Mouse (Mus musculus) kidney, embryonic 14.5 days (tissue): ENCODE measurements around the gene Olfr615. TPM values are rescaled to one million over a fixed set of nuclear protein-coding genes. Genes with fewer than 3 reads are reported as not detected.
"Not testable (repeated sequence)": the region's sequence is repeated elsewhere in the genome, so short reads cannot be mapped to it uniquely, and the experiment has no call there.

Source experiments
- ATAC-seq: fragments of 200-750 bp; cut with Nextera tagmentation; 2 replicates; pipeline ENCODE4 v1.8.0; 2017; ENCODE audit warnings: moderate number of reproducible peaks, mild to moderate bottlenecking, moderate TSS enrichment, moderate library complexity; ENCODE audit not compliant: low FRiP score, low TSS enrichment
- H3K27ac ChIP-seq: fragments of 300-500 bp; sonication (generic); 2 replicates; pipeline ENCODE4 v1.5.1; 2014; ENCODE audit warnings: low read depth, mild to moderate bottlenecking, low read length, moderate library complexity, mixed read lengths
- H3K27me3 ChIP-seq: fragments of 300-500 bp; sonication (generic); 2 replicates; pipeline ENCODE4 v1.6.1; 2014; ENCODE audit warnings: mild to moderate bottlenecking, low read length; ENCODE audit not compliant: control insufficient read depth, insufficient read depth
- H3K36me3 ChIP-seq: fragments of 300-500 bp; sonication (generic); 2 replicates; pipeline ENCODE4 v1.6.1; 2014; ENCODE audit warnings: low read length, mixed read lengths; ENCODE audit not compliant: control insufficient read depth, insufficient read depth
- H3K4me1 ChIP-seq: fragments of 300-500 bp; sonication (generic); 2 replicates; pipeline ENCODE4 v1.6.1; 2014; ENCODE audit warnings: low read length, mixed read lengths; ENCODE audit not compliant: control insufficient read depth, insufficient read depth
- H3K4me2 ChIP-seq: fragments of 300-500 bp; sonication (generic); replicated peaks from 2 replicates; pipeline ENCODE4 v1.6.1; 2014; ENCODE audit warnings: low read depth, mild to moderate bottlenecking, low read length
- H3K4me3 ChIP-seq: fragments of 300-500 bp; sonication (generic); 2 replicates; pipeline ENCODE4 v1.5.1; 2014; ENCODE audit warnings: mild to moderate bottlenecking, low read length
- H3K9ac ChIP-seq: fragments of 300-500 bp; sonication (generic); 2 replicates; pipeline ENCODE4 v1.6.1; 2014; ENCODE audit warnings: low read depth, mild to moderate bottlenecking, low read length, moderate library complexity
- H3K9me3 ChIP-seq: fragments of 300-500 bp; sonication (generic); 2 replicates; pipeline ENCODE4 v1.6.1; 2016; ENCODE audit warnings: low read length; ENCODE audit not compliant: control insufficient read depth
- WGBS: fragments of 180-500 bp; shearing (Covaris S2); extraction: QIAGEN DNeasy Blood & Tissue Kit; methylation state at CpG from one replicate; pipeline ENCODE4 v1.1.7; 2014; 5-methylcytosine and 5-hydroxymethylcytosine counted together
- polyA plus RNA-seq: library from polyadenylated mRNA; unstranded; fragments of >200 nt; fragmentation: Nextera tagmentation; extraction: Ambion mirVana; gene quantifications from 2 replicates; pipeline ENCODE4 v1.2.1, GENCODE M21; 2014

Gene Olfr615
- polyA plus RNA-seq: not detected in 2 replicates

GRCm38 (mm10) chr7:103555779-103556178 lies at the start of gene Olfr615:
Gene Olfr615 (plus strand): TSS chr7:103556079.
- Histone ChIP-seq H3K27ac (no peak within 1 kb of the TSS), H3K4me1 (no peaks in the 10 kb centered on the region), H3K9me3 (no peaks in the 10 kb centered on the region), H3K4me2 (no peak within 1 kb of the TSS), H3K27me3 (no peaks in the 10 kb centered on the region), H3K9ac (no peak within 1 kb of the TSS), H3K4me3 (no peak within 1 kb of the TSS), H3K36me3 (no peaks in the 10 kb centered on the region)
- ATAC-seq: no peak
- 80% methylated on average over 2 of the region's 2 CpGs for whole genome bisulfite sequencing

GRCm38 (mm10) chr7:103512022-103512421 lies 43.9 kb upstream of the Olfr615 start, which contains the start of gene Olfr610:
Gene Olfr610 (minus strand): TSS chr7:103512122.
- Histone ChIP-seq H3K4me1 (no peaks in the 10 kb centered on the region), H3K27me3 (no peaks in the 10 kb centered on the region), H3K36me3 (no peaks in the 10 kb centered on the region), H3K4me2 (no peak within 1 kb of the TSS), H3K9me3 (no peaks in the 10 kb centered on the region), H3K9ac (no peak within 1 kb of the TSS), H3K27ac (no peak within 1 kb of the TSS), H3K4me3 (no peak within 1 kb of the TSS)
- ATAC-seq: no peak
- WGBS: 86% methylated on average over 2 of the region's 2 CpGs

GRCm38 (mm10) chr7:103520746-103521145 lies 35.1 kb upstream of the Olfr615 start, which contains the start of gene Olfr611:
Gene Olfr611 (minus strand): TSS chr7:103520846.
- not testable (repeated sequence) for H3K36me3 ChIP-seq, H3K9me3 ChIP-seq, H3K4me1 ChIP-seq, ATAC-seq, H3K27me3 ChIP-seq, H3K4me2 ChIP-seq, H3K4me3 ChIP-seq, H3K27ac ChIP-seq, H3K9ac ChIP-seq
- 71% methylated on average over 1 of the region's 1 CpGs for WGBS

GRCm38 (mm10) chr7:103542617-103543016 lies 13.3 kb upstream of the Olfr615 start, which contains the start of gene Olfr612:
Gene Olfr612 (minus strand): TSS chr7:103542717.
- H3K4me2 ChIP-seq, H3K27me3 ChIP-seq, H3K4me1 ChIP-seq, ATAC-seq, H3K4me3 ChIP-seq, H3K36me3 ChIP-seq, H3K9ac ChIP-seq, H3K27ac ChIP-seq, H3K9me3 ChIP-seq: not testable (repeated sequence)
- 84% methylated on average over 2 of the region's 2 CpGs for WGBS

- Histone ChIP-seq H3K4me3 (no peak within 1 kb of the TSS), H3K27ac (no peak within 1 kb of the TSS), H3K9me3 (no peaks in the 10 kb centered on the region), H3K4me1 (no peaks in the 10 kb centered on the region), H3K4me2 (no peak within 1 kb of the TSS), H3K9ac (no peak within 1 kb of the TSS), H3K36me3 (no peaks in the 10 kb centered on the region), H3K27me3 (no peaks in the 10 kb centered on the region)
- WGBS: 80% methylated on average over 2 of the region's 2 CpGs
- ATAC-seq: no peak
Measured at GRCm38 (mm10) chr7:103547774-103548173, 8.1 kb upstream of the Olfr615 start, which contains the start of gene Olfr613. Gene Olfr613 (plus strand): TSS chr7:103548074.

- ATAC-seq: no peak
- H3K4me2 ChIP-seq: no peak within 1 kb of the TSS
Measured at GRCm38 (mm10) chr7:103569043-103569442, 13.2 kb downstream of the Olfr615 start, which contains the start of gene Olfr616. Gene Olfr616 (minus strand): TSS chr7:103569143.

GRCm38 (mm10) chr7:103572761-103573160 lies 16.9 kb downstream of the Olfr615 start, which contains the start of gene Olfr617:
Gene Olfr617 (plus strand): TSS chr7:103573061.
- 94% methylated on average over 1 of the region's 1 CpGs for WGBS
- Histone ChIP-seq H3K4me3 (no peak within 1 kb of the TSS), H3K27me3 (no peaks in the 10 kb centered on the region), H3K36me3 (no peaks in the 10 kb centered on the region), H3K9me3 (no peaks in the 10 kb centered on the region), H3K4me1 (no peaks in the 10 kb centered on the region), H3K9ac (no peak within 1 kb of the TSS), H3K4me2 (no peak within 1 kb of the TSS), H3K27ac (no peak within 1 kb of the TSS)
- no peak for ATAC-seq

More at GRCm38 (mm10) chr7:103569043-103569442, 13.2 kb downstream of the Olfr615 start, which contains the start of gene Olfr616:
- Histone ChIP-seq H3K4me1 (no peaks in the 10 kb centered on the region), H3K27me3 (no peaks in the 10 kb centered on the region), H3K36me3 (no peaks in the 10 kb centered on the region), H3K4me3 (no peak within 1 kb of the TSS), H3K27ac (no peak within 1 kb of the TSS), H3K9me3 (no peaks in the 10 kb centered on the region), H3K9ac (no peak within 1 kb of the TSS)
- WGBS: 90% methylated on average over 3 of the region's 3 CpGs

DNA sequence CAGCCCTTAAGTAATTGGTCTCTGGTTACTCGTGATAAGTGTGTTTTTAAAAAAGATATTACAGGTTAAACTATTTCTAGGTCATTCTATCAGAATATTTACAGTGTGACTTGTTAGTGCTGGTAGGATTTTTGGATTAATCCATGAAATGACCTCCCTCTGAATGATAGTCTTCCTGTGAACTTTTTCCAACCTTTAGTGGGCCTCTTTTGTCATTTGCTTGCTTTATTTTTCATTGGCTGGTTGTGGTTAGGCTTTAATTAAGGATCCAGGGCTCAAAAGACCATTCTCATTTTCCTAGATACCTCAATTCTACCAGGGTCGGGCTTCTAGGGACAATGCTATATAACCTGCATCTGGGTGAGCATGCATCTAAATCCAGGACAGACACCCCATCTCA lies 33.9 kb downstream of the Olfr615 start, which contains the start of gene Olfr618:
Gene Olfr618, plus strand, starts transcription at position 301 of the 400 bp plus-strand sequence.
- ATAC-seq: no peak
- H3K27ac ChIP-seq: no peak within 1 kb of the TSS
- H3K4me2 ChIP-seq: no peak within 1 kb of the TSS
- H3K9ac ChIP-seq: no peak within 1 kb of the TSS
- H3K4me1 ChIP-seq: no peaks in the 10 kb centered on the region
- no peaks in the 10 kb centered on the region for H3K27me3 ChIP-seq
- H3K4me3 ChIP-seq: no peak within 1 kb of the TSS
- WGBS: 62% methylated on average over 2 of the region's 2 CpGs
- no peaks in the 10 kb centered on the region for H3K9me3 ChIP-seq
- no peaks in the 10 kb centered on the region for H3K36me3 ChIP-seq

DNA sequence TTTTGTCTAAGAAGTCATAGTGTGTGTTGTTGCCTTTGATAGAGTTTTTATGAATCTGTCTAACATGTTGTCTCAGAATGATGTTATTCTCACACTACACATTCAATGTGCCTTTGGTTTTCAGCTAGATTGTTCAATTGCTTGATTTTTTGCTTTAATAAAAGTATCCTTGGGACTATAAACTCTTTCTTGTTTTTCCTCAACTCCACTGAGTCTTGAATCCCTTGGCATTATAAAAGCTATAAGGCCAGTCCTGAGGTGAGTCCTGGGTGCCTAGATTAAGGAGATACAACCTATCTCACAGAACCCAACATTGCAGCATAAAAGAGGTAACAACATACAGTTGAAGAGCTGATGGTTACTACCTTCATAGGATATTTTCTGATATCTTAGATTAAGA lies 44.4 kb downstream of the Olfr615 start, which contains the start of gene Olfr619:
Gene Olfr619, plus strand, starts transcription at position 301 of the 400 bp plus-strand sequence.
- H3K4me2 ChIP-seq: no peak within 1 kb of the TSS
- no peak for ATAC-seq
- H3K4me1 ChIP-seq: no peaks in the 10 kb centered on the region
- no peak within 1 kb of the TSS for H3K4me3 ChIP-seq
- no peak within 1 kb of the TSS for H3K9ac ChIP-seq
- no peaks in the 10 kb centered on the region for H3K27me3 ChIP-seq
- H3K27ac ChIP-seq: no peak within 1 kb of the TSS
- no peaks in the 10 kb centered on the region for H3K9me3 ChIP-seq
- no peaks in the 10 kb centered on the region for H3K36me3 ChIP-seq
